Mouse (Mus musculus) c-Kit-positive CD71-negative TER-119-negative erythroid progenitor cells, embryonic 14.5 days (primary cell): ENCODE measurements around the gene Afmid.
"Not testable (repeated sequence)": the region's sequence is repeated elsewhere in the genome, so short reads cannot be mapped to it uniquely, and the experiment has no call there.

Experiments used
- DNase-seq: peaks from one replicate; pipeline ENCODE4 v3.0.0-alpha.2; 2013; ENCODE audit warnings: low read depth

Gene Afmid

GRCm38 (mm10) chr11:117794035-117794551 is 31.6 kb upstream of the Afmid start:
- no peak for DNase-seq

GRCm38 (mm10) chr11:117796954-117797353 is 28.8 kb upstream of the Afmid start:
- DNase-seq = no peak

GRCm38 (mm10) chr11:117797511-117798159 is 28.1 kb upstream of the Afmid start, which contains the start of gene 6030468B19Rik:
Gene 6030468B19Rik (plus strand): TSS chr11:117797660.
- DNase-seq = no peak

- DNase-seq = no peak
Measured at GRCm38 (mm10) chr11:117798160-117798541, 27.6 kb upstream of the Afmid start.

GRCm38 (mm10) chr11:117799174-117799573 is 26.6 kb upstream of the Afmid start:
- no peak for DNase-seq

GRCm38 (mm10) chr11:117800038-117800437 is 25.7 kb upstream of the Afmid start:
- DNase-seq = no peak

GRCm38 (mm10) chr11:117801650-117802049 is 24.1 kb upstream of the Afmid start:
- no peak for DNase-seq

GRCm38 (mm10) chr11:117803166-117803688 is 22.5 kb upstream of the Afmid start:
- no peak for DNase-seq

GRCm38 (mm10) chr11:117806781-117807180 is 18.9 kb upstream of the Afmid start:
- no peak for DNase-seq

- DNase-seq = no peak
Measured at GRCm38 (mm10) chr11:117809407-117810311, 16.1 kb upstream of the Afmid start, which contains the start of the genes Gm20708 and Syngr2. Gene Gm20708 (plus strand): TSS chr11:117809668. Gene Syngr2 (plus strand): TSS chr11:117809668.

- DNase-seq = peak; percentile 81
Measured at GRCm38 (mm10) chr11:117810401-117811046, 15.2 kb upstream of the Afmid start.

- DNase-seq = no peak
Measured at GRCm38 (mm10) chr11:117813867-117814266, 11.9 kb upstream of the Afmid start.

GRCm38 (mm10) chr11:117814704-117815366 is 10.9 kb upstream of the Afmid start:
- no peak for DNase-seq

GRCm38 (mm10) chr11:117815850-117816249 is 9.9 kb upstream of the Afmid start:
- DNase-seq = not testable (repeated sequence)

- DNase-seq = no peak
Measured at GRCm38 (mm10) chr11:117816389-117816996, 9.2 kb upstream of the Afmid start.

- no peak for DNase-seq
Measured at GRCm38 (mm10) chr11:117819095-117819494, 6.6 kb upstream of the Afmid start.

- no peak for DNase-seq
Measured at GRCm38 (mm10) chr11:117820173-117820572, 5.6 kb upstream of the Afmid start.

- no peak for DNase-seq
Measured at GRCm38 (mm10) chr11:117821868-117822267, 3.9 kb upstream of the Afmid start.

GRCm38 (mm10) chr11:117822728-117823241 is 2.9 kb upstream of the Afmid start:
- DNase-seq = no peak

GRCm38 (mm10) chr11:117823411-117823810 is 2.3 kb upstream of the Afmid start:
- no peak for DNase-seq
